Mouse (Mus musculus) G1E (cell line): ENCODE measurements at regions not wholly inside any gene's neighbourhood (a gene's known extent, or its start where the extent isn't known, plus 50 kb on each side); places are given as distances from the start of the nearest gene placed in this dataset.

Source experiments
- CTCF ChIP-seq: IDR thresholded peaks from 2 replicates; pipeline ENCODE4 v1.5.1; 2012; ENCODE audit warnings: low read depth, low read length, inconsistent platforms, mixed read lengths
- GATA1 ChIP-seq: IDR thresholded peaks from 2 replicates; pipeline ENCODE4 v1.6.1; 2012; ENCODE audit warnings: borderline replicate concordance, low read length, inconsistent platforms, mixed read lengths
- GATA2 ChIP-seq: IDR thresholded peaks from 2 replicates; pipeline ENCODE4 v1.6.1; 2012; ENCODE audit warnings: low read depth, low read length, inconsistent platforms, borderline replicate concordance
- POLR2AphosphoS5 ChIP-seq: IDR thresholded peaks from 2 replicates; pipeline ENCODE4 v1.6.1; 2012; ENCODE audit warnings: low read depth, low read length, inconsistent platforms; ENCODE audit not compliant: insufficient replicate concordance

DNA sequence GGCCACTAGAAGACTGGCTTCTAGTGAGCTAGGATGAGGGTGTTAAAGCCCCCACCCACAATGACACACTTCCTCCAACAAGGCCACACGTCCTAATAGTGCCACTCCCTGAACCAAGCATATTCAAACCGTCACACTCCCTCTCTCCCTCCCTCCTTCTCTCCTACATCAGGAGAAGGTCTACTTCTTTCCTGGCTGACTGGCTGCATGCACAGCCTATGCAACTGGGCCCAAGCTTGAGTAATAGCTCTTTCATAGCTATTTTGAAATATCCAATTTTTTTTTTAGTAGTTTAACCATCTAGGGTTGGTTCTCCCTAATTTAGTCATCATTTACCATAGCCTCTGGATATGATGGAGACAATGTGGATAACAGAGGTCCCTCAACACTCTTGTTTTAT, 56.6 kb upstream of the Jak1 start:
- TF ChIP-seq CTCF (no peak), GATA1 (no peak), POLR2AphosphoS5 (no peak), GATA2 (no peak)
